Mouse (Mus musculus) liver, adult 2 months (tissue): ENCODE measurements around the gene Dsn1.

ENCODE experiments used
- CTCF ChIP-seq: fragments of 200-500 bp; IDR thresholded peaks from 2 replicates; pipeline ENCODE4 v1.5.1; 2011; ENCODE audit warnings: low read depth, low read length, control low read depth
- POLR2A ChIP-seq: fragments of 200-500 bp; IDR thresholded peaks from 2 replicates; pipeline ENCODE4 v1.6.1; 2011; ENCODE audit warnings: low read length, control low read depth; ENCODE audit not compliant: insufficient read depth; ENCODE audit errors: extremely low read depth

- TF ChIP-seq POLR2A (no peak), CTCF (no peak)
Measured at GRCm38 (mm10) chr2:156982864-156983263, 24.1 kb downstream of the Dsn1 start.
